Mouse (Mus musculus) thymus, adult 2 months (tissue): ENCODE data around the gene Olah.

ENCODE experiments used
- CTCF ChIP-seq: fragments of 200-500 bp; IDR thresholded peaks from 2 replicates; pipeline ENCODE4 v1.5.1; 2012; ENCODE audit warnings: mild to moderate bottlenecking, control low read depth, low read length, moderate library complexity, borderline replicate concordance; ENCODE audit not compliant: control insufficient read depth, poor library complexity, insufficient read depth; ENCODE audit errors: extremely low read depth
- POLR2A ChIP-seq: fragments of 200-500 bp; IDR thresholded peaks from 2 replicates; pipeline ENCODE4 v1.6.1; 2012; ENCODE audit warnings: mild to moderate bottlenecking, low read length, control low read depth, moderate library complexity; ENCODE audit not compliant: control insufficient read depth, poor library complexity, insufficient read depth; ENCODE audit errors: extremely low read depth

DNA sequence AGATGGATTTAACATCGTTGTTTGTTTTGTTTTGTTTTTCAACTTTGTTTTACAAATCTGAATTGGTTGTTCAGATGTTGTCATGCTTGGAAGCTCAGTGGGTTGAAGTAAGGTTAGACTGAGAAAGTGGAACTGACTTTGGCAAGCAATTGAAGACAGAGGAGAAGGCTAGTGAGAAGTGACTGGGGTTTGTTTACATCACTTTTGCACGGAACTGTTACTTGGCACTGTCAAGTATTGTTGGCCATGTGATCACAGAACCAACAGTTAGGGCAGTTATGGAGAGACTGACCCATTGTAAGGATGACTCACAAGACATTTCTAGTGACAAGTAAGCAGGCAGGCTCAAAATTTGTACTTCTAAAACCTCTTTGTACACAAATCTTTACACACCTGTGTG is 73.9 kb downstream of the Olah start:
- TF ChIP-seq CTCF, result no peak
- no peak for TF ChIP-seq POLR2A
